Mouse (Mus musculus): ENCODE measurements around the gene Gmppa.

DNA sequence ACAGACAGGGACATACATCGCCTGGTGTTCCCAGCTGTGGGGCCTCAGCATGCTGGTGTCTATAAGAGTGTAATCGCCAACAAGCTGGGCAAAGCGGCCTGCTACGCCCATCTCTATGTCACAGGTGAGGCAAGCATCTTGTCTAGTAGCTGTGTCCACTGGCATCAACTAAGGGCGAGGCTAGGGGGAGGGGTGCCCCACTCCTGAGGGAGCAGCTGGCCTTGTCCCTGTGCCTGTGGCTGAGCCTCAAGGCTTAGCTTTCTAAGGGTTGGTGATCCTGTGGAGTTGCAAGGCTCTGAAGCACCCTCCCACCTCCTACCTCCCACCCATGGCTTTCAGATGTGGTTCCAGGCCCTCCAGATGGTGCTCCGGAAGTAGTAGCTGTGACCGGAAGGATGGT is 25.8 kb upstream of the Gmppa start:
- no peak for TF ChIP-seq POLR2A (IDR thresholded peaks at IDR 0.05; ENCODE audit: insufficient read depth, low read length)
- TF ChIP-seq CTCF (IDR thresholded peaks at IDR 0.05; ENCODE audit: low read depth, low read length) = no peak
